Mouse (Mus musculus) embryonic facial prominence, embryonic 10.5 days (tissue): ENCODE data around the gene Unc79. TPM values are rescaled to one million over a fixed set of nuclear protein-coding genes. Genes with fewer than 3 reads are reported as not detected.

ENCODE experiments used
- DNase-seq: peaks from one replicate; pipeline ENCODE4 v3.0.0-alpha.2; 2017; ENCODE audit warnings: low spot score
- H3K27ac ChIP-seq: fragments of 300-500 bp; sonication (generic); replicated peaks from 2 replicates; pipeline ENCODE4 v1.5.1; 2016; ENCODE audit warnings: mild to moderate bottlenecking
- H3K27me3 ChIP-seq: fragments of 300-500 bp; sonication (generic); replicated peaks from 2 replicates; pipeline ENCODE4 v1.6.1; 2016; ENCODE audit warnings: low read depth, mild to moderate bottlenecking; ENCODE audit not compliant: poor library complexity, severe bottlenecking
- H3K36me3 ChIP-seq: fragments of 300-500 bp; sonication (generic); replicated peaks from 2 replicates; pipeline ENCODE4 v1.6.1; 2016; ENCODE audit warnings: mild to moderate bottlenecking, moderate library complexity
- H3K4me1 ChIP-seq: fragments of 300-500 bp; sonication (generic); 2 replicates; pipeline ENCODE4 v1.6.1; 2016
- H3K4me3 ChIP-seq: fragments of 300-500 bp; sonication (generic); 2 replicates; pipeline ENCODE4 v1.5.1; 2016; ENCODE audit warnings: mild to moderate bottlenecking, moderate library complexity
- H3K9me3 ChIP-seq: fragments of 300-500 bp; sonication (generic); 2 replicates; pipeline ENCODE4 v1.6.1; 2016; ENCODE audit warnings: mild to moderate bottlenecking
- WGBS: fragments of 180-500 bp; shearing (Covaris S2); methylation state at CpG from one replicate; pipeline ENCODE4 v1.1.7; 2016; 5-methylcytosine and 5-hydroxymethylcytosine counted together
- polyA plus RNA-seq: library from polyadenylated mRNA; unstranded; fragments of >200 nt; fragmentation: Nextera tagmentation; extraction: Ambion mirVana; gene quantifications from 2 replicates; pipeline ENCODE4 v1.2.1, GENCODE M21; 2016

Unc79 gene
- polyA plus RNA-seq, 1 experiment from 2014 or later, result 0.57 TPM

DNA sequence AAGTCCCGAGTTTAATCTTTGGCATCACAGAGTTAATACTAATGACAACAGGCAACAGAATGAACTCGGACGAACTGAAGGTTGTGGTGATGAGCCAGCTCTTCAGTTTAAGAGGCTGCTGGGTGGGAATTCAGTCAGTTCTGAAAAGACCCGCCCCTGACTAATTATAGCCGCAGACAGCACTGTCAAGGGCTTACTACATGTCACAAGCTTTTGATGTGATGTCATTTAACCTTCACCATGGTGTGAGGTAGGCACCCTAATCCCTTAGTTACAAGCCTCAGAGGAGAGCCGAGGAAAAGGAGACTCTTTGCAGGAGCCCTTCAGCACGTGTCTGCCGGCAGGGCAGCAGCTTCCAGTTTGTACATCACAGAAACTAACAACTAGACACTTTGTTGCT, 239.6 kb downstream of the Unc79 start:
- no peak overlapping the region for H3K4me3 ChIP-seq
- DNase-seq, result no peak
- WGBS, result 70% methylated on average over 8 of the region's 8 CpGs
- peaks cover 2% of the 10 kb centered on the region for H3K4me1 ChIP-seq
- no peaks in the 10 kb centered on the region for H3K36me3 ChIP-seq
- no peaks in the 10 kb centered on the region for H3K9me3 ChIP-seq
- no peak overlapping the region for H3K27ac ChIP-seq
- H3K27me3 ChIP-seq, result no peaks in the 10 kb centered on the region

- WGBS, result 88% methylated on average over 12 of the region's 12 CpGs
- Histone ChIP-seq H3K4me3 (no peak overlapping the region), H3K27me3 (no peaks in the 10 kb centered on the region), H3K27ac (no peak overlapping the region), H3K4me1 (no peaks in the 10 kb centered on the region), H3K36me3 (no peaks in the 10 kb centered on the region), H3K9me3 (no peaks in the 10 kb centered on the region)
- no peak for DNase-seq
Measured at GRCm38 (mm10) chr12:103189771-103190170, 241.1 kb downstream of the Unc79 start.

- WGBS, result 71% methylated on average over 5 of the region's 5 CpGs
- Histone ChIP-seq H3K27me3 (no peaks in the 10 kb centered on the region), H3K4me1 (no peaks in the 10 kb centered on the region), H3K4me3 (no peak overlapping the region), H3K27ac (no peak overlapping the region), H3K36me3 (no peaks in the 10 kb centered on the region), H3K9me3 (no peaks in the 10 kb centered on the region)
- no peak for DNase-seq
Measured at GRCm38 (mm10) chr12:103192996-103193395, 244.3 kb downstream of the Unc79 start.

DNA sequence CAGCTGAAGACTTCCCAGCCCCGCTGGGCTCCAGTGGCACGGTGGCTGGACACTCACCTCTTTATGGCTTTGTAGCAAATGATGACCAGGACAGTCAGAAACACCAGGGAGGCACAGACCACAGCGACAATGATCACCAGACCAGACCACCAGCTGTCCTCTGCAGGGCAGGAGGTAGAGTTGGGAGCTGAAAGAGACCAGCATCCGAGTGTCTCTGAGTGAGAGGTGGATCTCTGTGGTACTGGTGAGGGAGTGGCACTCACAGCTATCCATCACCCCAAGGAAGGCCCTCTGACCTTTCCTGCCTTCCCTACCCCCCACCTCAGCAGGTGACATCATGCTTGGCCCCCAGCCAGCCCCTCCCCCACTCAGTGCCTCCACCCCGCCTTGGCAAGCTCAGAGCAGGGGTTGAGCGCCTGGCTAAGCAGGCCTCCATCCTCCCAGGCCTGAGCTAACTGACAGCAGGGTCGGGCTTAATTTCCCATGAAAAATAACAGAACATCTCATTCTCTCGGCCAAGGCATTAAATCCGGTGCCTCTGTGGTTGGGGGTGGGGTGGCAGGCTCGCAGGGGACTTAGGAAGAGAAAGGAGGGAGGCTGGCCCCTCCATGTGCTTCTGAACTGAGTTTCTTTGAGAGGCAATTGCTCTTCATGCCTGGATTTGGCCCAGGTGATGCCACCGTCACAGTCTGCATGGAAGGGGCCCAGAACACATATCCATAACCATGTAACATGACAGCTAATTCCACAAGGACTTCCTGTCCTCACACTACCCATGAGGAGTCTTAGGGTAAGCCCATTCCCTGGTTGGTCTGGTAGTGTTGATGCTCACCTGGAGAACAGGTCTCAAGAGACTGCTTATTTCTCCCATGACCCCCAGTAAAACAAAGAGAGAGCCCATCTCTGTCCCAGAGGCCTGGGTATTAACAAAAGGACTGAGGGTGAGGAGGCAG, 254.2 kb downstream of the Unc79 start:
- Histone ChIP-seq H3K27me3 (no peaks in the 10 kb centered on the region), H3K4me1 (peaks cover 18% of the 10 kb centered on the region), H3K27ac (peak overlapping the region; percentile 26), H3K4me3 (no peak overlapping the region), H3K9me3 (no peaks in the 10 kb centered on the region), H3K36me3 (no peaks in the 10 kb centered on the region)
- 35% methylated on average over 11 of the region's 11 CpGs for WGBS
- peak; percentile 54 for DNase-seq

- 79% methylated on average over 7 of the region's 7 CpGs for WGBS
- Histone ChIP-seq H3K27ac (no peak overlapping the region), H3K4me1 (peaks cover 18% of the 10 kb centered on the region)
Measured at GRCm38 (mm10) chr12:103205561-103205960, 256.9 kb downstream of the Unc79 start.

DNA sequence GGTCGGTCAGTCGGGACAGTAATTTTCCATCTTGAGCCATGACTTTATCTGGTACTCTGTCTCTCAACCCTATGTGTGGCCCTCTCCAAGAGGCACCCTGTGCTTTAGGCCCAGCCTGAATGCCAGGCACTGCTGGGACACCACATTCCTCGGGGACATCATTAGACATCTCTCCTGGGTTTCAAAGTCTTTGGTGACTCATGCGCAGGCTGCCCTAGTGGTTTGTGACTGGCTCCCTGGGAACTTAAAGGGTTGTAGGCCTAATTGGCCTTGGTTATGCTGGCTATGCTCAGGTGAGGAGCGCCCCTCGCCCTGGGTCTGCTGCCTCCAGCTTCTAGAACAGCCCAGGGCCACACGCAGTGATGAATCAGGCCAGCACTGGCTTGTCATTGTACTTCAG, 260.9 kb downstream of the Unc79 start:
- no peak for DNase-seq
- H3K36me3 ChIP-seq, result no peaks in the 10 kb centered on the region
- no peaks in the 10 kb centered on the region for H3K27me3 ChIP-seq
- peaks cover 7% of the 10 kb centered on the region; the same call in 1 of the 2 replicates for H3K4me1 ChIP-seq
- no peaks in the 10 kb centered on the region for H3K9me3 ChIP-seq
- 93% methylated on average over 7 of the region's 7 CpGs for WGBS
- no peak overlapping the region for H3K27ac ChIP-seq
- H3K4me3 ChIP-seq, result no peak overlapping the region

More at GRCm38 (mm10) chr12:103205561-103205960, 256.9 kb downstream of the Unc79 start:
- Histone ChIP-seq H3K27me3 (no peaks in the 10 kb centered on the region), H3K36me3 (no peaks in the 10 kb centered on the region), H3K9me3 (no peaks in the 10 kb centered on the region), H3K4me3 (no peak overlapping the region)
- no peak for DNase-seq

- no peak for DNase-seq
- peaks cover 17% of the 10 kb centered on the region for H3K4me1 ChIP-seq
- WGBS, result 40% methylated on average over 5 of the region's 5 CpGs
- H3K36me3 ChIP-seq, result no peaks in the 10 kb centered on the region
- H3K27ac ChIP-seq, result no peak overlapping the region; the same call in 1 of the 2 replicates
- no peaks in the 10 kb centered on the region for H3K9me3 ChIP-seq
- no peaks in the 10 kb centered on the region for H3K27me3 ChIP-seq
- H3K4me3 ChIP-seq, result no peak overlapping the region
Measured at GRCm38 (mm10) chr12:103211078-103211477, 262.4 kb downstream of the Unc79 start.

DNA sequence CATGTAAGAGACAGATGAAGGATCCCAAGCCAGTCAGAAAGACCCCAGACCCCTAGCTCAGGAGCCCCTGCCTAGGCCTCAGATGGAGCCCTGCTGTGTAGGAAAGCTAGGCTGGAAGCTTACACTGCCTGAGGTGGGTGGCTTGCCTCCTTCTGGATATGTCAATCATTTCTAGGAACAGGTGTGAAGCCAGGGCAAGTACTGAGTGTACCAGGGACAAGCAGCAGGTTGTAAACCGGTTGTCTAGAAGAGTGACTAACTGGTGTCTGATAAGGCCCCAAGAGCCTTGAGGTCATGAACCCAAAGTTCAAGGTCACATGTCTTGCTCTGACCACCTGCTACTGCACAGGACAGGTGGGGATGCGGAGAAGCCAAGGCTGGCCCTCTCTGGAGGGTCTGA, 264.9 kb downstream of the Unc79 start:
- no peaks in the 10 kb centered on the region for H3K27me3 ChIP-seq
- no peaks in the 10 kb centered on the region for H3K9me3 ChIP-seq
- no peak overlapping the region for H3K4me3 ChIP-seq
- peaks cover 34% of the 10 kb centered on the region for H3K4me1 ChIP-seq
- no peaks in the 10 kb centered on the region for H3K36me3 ChIP-seq
- no peak overlapping the region for H3K27ac ChIP-seq
- WGBS, result 90% methylated on average over 2 of the region's 2 CpGs
- no peak for DNase-seq

GRCm38 (mm10) chr12:103214270-103214669, 265.6 kb downstream of the Unc79 start:
- no peaks in the 10 kb centered on the region for H3K27me3 ChIP-seq
- peaks cover 38% of the 10 kb centered on the region for H3K4me1 ChIP-seq
- 75% methylated on average over 10 of the region's 10 CpGs for WGBS
- no peak overlapping the region for H3K27ac ChIP-seq
- DNase-seq, result no peak
- no peaks in the 10 kb centered on the region for H3K9me3 ChIP-seq
- H3K4me3 ChIP-seq, result no peak overlapping the region
- no peaks in the 10 kb centered on the region for H3K36me3 ChIP-seq

GRCm38 (mm10) chr12:103214797-103215196, 266.1 kb downstream of the Unc79 start:
- Histone ChIP-seq H3K36me3 (no peaks in the 10 kb centered on the region), H3K9me3 (no peaks in the 10 kb centered on the region), H3K27ac (no peak overlapping the region), H3K4me3 (no peak overlapping the region), H3K27me3 (no peaks in the 10 kb centered on the region), H3K4me1 (peaks cover 42% of the 10 kb centered on the region)
- WGBS, result 90% methylated on average over 2 of the region's 2 CpGs
- DNase-seq, result no peak

DNA sequence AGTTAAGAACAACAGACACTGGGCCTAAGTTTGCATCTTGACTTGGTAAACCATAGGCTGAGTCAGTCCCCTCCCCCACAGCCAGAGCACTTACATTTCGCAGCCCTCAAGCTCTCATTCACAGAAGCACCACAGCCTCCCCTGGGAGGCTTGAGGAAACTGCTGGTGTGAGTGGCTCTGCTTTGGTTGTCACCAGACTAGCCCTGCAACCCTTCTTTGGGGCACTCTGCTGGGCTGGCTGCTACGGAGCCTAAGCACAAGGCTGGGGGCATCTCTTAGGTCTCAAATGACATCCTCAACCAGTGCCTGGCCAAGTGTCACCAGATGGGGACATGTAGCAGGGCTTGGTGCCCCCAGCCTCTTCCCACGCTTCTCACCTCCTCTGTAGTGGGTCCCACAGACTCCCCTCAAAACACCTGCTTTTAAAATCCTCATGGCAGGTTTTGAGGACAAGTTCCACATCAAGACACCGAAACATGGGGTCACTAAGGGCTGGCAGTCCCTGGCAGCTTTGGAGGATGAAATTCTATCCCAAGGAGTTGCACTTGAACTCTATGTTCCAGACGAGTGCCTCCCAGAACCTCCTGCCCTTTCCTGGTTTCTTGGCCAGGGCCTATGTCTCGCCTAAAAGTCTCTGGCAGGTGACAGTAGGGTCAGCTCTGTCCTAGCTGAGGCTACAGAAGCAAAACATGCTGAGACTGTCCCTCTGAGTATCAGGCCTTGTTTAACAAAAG, 267.4 kb downstream of the Unc79 start:
- Histone ChIP-seq H3K4me1 (peaks cover 41% of the 10 kb centered on the region), H3K27ac (peak overlapping the region; percentile 19; the same call in 1 of the 2 replicates), H3K27me3 (no peaks in the 10 kb centered on the region), H3K36me3 (no peaks in the 10 kb centered on the region), H3K4me3 (no peak overlapping the region), H3K9me3 (no peaks in the 10 kb centered on the region)
- no peak for DNase-seq
- WGBS, result 59% methylated on average over 6 of the region's 6 CpGs

GRCm38 (mm10) chr12:103223671-103224070, 275.0 kb downstream of the Unc79 start:
- WGBS, result 93% methylated on average over 9 of the region's 9 CpGs
- Histone ChIP-seq H3K4me3 (no peak overlapping the region), H3K4me1 (peaks cover 23% of the 10 kb centered on the region), H3K27me3 (no peaks in the 10 kb centered on the region), H3K27ac (no peak overlapping the region), H3K9me3 (no peaks in the 10 kb centered on the region), H3K36me3 (no peaks in the 10 kb centered on the region)
- no peak for DNase-seq
